Mouse (Mus musculus) cerebellum, postnatal 14 days (tissue): ENCODE measurements around the gene Tceal5.
A peak's percentile ranks its signal among the peaks of the same experiment; 100 is the strongest.

Experiments used
- DNase-seq, 2 experiments: peaks; one replicate each; pipeline ENCODE4 v3.0.0; 2021; ENCODE audit warnings: mixed read lengths in 2 of 2

Gene Tceal5

GRCm38 (mm10) chrX:136203664-136204066 is at the start of gene Tceal5:
TSS of gene Tceal5 (minus strand) at chrX:136203876.
- peak; percentile 79 to 81 for DNase-seq

DNA sequence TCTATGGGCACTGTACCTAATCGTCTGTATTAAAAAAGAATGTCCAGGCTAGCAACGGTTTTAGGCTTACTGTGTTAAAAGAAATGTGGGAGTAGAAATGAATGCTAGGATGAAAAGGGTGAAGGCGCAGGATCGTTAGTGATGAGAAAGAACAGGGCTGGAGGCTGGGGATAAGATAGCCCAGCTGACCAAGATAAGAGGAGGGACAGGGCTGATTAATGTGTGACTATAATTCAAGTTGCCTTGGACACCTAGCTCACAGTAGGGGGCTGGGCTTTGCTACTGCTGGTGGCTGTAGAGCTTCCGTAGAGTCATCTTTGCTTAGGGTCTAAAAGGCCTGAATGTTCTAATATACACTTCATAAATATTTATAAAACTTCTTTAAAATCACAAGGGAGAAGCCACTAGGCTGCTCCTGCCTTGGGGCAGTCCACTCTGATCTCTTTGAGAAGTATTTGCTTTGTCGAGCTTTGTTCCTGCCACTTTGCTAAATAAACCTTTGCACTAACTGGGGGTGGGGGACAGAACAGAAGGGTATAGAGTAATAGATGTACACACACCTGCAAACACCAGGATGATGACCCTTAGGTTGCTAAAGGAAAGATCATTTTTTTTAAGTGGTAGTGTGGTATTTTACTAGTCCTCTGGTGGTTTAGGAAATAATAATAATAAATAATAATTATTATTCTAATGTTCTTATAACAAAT is 48.5 kb upstream of the Tceal5 start:
- no peak for DNase-seq

DNA sequence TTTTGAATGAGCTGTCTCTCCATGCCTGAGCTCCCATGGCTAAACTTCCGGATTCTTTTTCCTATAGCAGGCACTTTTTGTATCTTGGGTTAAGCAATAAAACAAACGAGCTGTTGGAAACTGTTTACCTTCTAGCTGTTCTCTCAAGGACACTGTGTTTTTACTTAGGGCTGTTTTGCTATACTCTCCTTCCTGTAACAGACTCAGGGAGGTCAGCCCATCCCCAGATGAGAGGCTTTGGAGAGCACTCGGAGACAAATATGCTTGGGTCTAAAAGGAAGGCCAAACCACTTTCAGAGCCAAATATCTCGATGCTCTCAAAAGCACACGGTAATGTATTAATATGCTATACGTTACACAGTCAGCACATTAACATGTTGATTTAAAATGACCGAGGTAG is 46.0 kb upstream of the Tceal5 start:
- DNase-seq = no peak

DNA sequence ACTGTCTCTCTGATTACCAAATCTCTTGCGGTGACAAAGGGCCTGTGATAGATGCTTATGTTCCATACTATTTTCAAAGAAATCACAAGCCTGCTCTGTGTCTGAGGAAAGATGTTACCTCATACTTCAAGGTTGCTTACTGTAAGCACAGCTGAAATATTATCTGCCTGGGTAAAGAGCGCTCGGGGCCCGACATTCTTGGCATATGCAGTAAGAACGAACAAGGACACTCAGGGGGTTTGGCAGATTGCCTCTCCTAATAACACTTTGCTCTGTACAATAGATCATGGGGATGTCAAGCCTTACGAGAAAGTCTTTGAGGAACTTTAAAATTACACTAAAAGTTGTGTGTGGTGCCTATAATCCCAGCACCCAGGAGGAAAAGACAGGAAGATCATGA is 45.1 kb upstream of the Tceal5 start:
- DNase-seq = no peak

- DNase-seq = peak; percentile 42 to 55
These were observed 41.9 kb upstream of the Tceal5 start for GRCm38 (mm10) chrX:136245521-136246071.

- DNase-seq = peak; percentile 74 to 78
These were observed 41.0 kb upstream of the Tceal5 start, which contains the start of gene Tceal9 for GRCm38 (mm10) chrX:136244574-136245229. TSS of gene Tceal9 (plus strand) at chrX:136245079.

DNA sequence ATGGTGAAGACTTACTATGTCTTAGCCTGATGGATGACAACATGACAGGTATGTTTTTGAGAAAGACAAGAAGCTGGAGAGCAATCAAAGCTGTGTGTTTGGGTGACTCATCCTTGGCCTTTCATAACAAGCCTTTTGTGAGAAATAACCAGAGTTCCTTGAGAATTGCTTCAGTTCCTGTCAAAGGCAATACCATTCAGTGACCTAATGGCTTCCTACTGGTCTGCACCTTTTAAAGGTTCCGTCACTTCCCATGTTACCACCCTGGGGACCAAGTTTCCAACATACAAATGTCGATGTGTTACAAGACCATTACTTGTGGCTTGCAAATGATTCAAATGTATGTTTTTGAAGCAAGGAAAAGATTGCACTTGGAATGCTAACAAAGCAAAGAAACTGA is 39.5 kb upstream of the Tceal5 start:
- DNase-seq = no peak

DNA sequence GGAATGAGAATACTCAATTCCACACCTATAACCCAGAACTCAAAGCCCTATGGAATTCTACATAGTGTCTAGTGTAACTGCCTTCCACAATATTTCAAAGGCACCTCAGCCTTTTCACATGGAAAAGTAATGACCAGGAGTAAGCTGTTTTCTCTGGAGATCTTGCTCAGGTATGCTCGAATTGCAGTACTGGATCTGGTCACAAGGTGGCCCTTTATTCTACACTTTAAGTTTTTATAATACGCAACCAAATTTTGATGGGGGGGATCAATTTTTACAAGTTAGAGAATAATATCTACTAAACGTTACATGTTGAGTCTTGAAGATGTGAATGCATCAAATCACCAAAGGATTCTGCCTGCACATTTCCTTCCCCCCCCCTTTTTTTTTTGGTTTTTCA is 34.4 kb upstream of the Tceal5 start:
- peak; percentile 75 to 80 for DNase-seq

DNA sequence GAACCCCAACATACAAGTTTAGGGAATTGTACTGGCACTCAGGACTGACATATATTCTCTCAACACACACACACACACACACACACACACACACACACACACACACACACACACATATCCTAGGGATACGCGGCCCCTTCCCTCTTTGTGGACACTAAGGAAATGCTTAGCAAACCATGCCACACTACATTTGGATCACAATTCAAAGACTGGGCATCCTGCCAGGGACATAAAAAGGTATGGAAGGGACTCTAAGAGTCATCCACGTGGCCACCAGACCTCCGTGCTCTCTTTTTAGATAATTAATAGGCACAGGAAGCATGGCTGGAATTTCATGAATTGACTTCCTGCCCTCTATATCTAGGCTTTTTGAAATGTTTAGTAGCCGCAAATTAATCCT is 24.1 kb upstream of the Tceal5 start:
- peak in 1 of 2 experiments; percentile 16 for DNase-seq

- no peak for DNase-seq
These were observed 20.0 kb upstream of the Tceal5 start for GRCm38 (mm10) chrX:136223714-136224113.

DNA sequence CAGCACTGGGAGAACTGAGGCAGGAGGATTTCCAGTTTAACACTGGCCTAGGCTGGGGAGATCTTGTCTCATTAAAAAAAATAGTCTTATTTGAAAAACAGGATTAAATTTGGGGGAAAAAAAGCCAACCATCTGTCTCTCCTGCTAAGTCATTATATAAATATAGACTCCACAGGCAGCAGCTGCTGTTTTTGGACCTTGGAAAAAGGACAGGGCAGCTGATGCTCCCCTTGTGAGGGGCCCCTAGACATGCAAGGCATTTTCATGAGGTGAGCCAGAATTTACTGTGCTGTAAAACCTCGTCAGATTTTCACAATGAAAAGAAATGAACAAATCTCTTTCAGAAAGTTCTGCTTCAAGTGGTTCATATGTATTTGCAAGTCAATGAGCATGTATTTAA is 12.6 kb upstream of the Tceal5 start:
- DNase-seq = no peak

DNA sequence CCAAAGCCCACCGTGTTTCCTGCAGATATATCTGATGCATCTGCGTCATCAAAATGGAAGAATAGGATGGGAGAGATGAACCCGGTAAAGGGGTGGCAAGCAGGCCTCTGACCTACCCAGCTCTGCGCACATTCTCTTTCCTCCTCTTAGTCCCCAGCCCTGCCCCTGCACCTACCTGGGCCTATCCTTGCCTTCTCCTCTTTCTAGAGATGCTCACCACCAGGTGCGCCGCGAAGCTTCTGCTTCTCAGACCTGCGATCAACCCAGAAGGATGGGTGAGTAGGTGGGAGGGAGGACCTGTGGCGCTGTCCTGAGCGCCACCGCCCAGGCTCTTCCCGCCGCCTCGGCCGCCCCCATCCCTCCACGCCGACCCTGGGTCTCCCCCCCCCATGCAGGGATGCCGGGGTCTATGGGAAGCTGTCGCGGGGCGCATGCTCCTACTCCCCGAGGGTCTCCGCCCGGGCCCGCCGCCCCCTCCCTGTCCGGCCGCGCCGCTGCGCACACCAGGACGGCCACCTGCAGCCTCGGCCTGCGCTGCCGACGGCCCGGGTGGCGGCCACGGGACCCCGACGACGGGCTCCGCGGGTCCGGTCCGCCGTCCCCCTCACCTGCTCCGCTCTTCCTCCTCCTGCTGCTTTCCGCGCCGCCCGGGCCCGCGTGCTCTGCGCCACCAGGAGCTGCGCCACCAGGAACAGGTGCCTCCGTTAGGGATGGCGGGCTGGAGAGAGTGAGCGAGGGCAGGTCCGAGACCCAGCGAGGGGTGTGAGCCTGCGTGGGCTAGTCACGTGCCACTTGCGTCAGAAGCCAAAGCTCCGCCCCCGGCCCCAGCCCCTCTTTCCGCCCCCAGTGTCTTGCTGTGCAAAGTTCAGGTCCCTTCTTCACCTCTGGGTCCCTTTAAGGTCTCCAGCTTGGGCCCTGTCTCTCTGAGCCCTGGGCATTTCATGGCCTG is 11.3 kb upstream of the Tceal5 start, which contains the start of the genes Tceal7 and Bex1:
TSS of gene Tceal7 (plus strand) at position 51 of the 949 bp plus-strand sequence.
TSS of gene Bex1 (minus strand) at position 785 of the 949 bp plus-strand sequence.
- DNase-seq = peak in 1 of 2 experiments; percentile 22

GRCm38 (mm10) chrX:136213396-136213795 is 9.7 kb upstream of the Tceal5 start:
- no peak for DNase-seq

GRCm38 (mm10) chrX:136204406-136204805 is 730 bp upstream of the Tceal5 start:
- DNase-seq = no peak

DNA sequence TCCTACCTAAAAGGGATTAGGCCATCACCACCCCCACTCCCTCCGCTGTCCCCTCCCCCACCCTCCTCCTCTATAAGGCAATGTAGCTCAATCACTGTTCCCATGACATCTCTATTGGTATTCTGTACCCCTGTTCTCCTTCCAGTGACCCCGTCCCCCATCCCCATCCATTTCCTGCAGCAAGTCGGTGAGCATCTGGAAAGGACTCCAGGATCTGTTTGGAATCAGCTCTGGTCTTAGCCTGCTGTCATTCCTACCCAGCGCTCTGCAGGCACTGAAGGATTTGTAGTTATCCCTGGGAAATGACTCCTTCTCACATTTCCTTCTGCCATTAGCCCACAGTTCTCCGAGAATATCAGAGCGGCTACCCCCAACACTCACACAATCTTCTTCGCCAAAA is 419 bp downstream of the Tceal5 start:
- peak in 1 of 2 experiments; percentile 38 for DNase-seq

DNA sequence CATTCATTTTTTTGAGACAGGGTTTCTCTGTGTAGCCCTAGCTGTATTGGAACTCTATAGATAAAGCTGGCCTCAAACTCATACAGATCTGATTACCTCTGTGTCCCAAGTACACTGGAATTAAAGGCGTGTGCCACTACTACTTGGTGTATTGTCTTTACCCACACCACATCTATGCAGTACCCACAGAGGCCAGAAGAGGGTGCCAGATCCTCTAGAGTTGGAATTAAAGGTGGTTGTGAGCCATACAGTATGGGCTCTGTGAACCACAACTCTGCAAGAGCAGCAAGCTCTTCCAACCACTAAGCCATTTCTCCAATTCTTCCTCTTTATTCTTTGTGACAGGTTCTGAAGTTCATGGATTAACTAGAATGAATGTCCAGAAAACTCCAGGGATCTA is 6.8 kb downstream of the Tceal5 start:
- peak; percentile 33 to 80 for DNase-seq

GRCm38 (mm10) chrX:136195193-136195944 is 8.3 kb downstream of the Tceal5 start:
- DNase-seq = no peak

GRCm38 (mm10) chrX:136183107-136183506 is 20.6 kb downstream of the Tceal5 start:
- no peak for DNase-seq

GRCm38 (mm10) chrX:136180897-136181553 is 22.7 kb downstream of the Tceal5 start:
- DNase-seq = no peak

DNA sequence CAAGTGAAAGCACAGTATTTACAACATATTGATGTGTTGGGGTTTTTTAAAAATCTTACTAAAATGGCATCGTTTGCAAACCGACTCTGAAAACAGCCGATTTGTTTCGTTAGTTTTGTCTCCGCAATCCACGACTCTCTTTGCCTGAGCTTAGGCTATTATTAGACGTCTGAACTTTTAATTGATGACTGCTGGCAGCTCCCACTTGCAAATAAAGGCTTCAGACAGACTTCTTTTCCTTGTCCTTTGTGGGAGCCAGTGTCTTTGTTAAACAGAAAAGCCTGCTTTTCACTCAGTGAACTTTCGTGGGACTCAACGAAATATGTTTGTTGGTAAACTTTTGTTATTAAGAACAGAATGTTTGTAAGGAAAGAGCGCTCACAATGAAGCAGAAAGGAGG is 30.9 kb downstream of the Tceal5 start:
- peak in 1 of 2 experiments; percentile 6 for DNase-seq

DNA sequence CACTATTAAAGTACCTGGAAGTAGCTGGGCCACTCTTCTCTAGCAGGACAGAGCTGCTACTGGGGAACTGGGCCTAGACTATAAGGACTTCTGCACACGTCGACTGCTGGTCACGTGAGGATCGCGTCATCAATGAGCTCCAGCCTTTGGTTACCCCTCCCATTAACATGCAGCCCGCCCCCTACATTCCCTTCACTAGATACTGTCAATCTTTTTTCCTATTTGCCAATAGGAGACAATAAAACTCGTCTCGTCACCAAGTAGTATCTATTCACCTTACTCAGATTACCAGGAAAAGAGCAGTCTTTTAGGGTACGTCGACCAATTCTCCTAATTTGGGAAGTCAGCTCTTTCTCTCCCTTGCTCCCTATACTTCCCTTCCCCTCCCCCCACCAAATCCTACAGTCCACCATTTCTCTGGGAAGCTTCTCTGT is 31.5 kb downstream of the Tceal5 start, which contains the start of gene Tceal8:
TSS of gene Tceal8 (minus strand) at position 225 of the 434 bp plus-strand sequence.
- DNase-seq = peak; percentile 79 to 80
